Mouse (Mus musculus) heart, postnatal 0 days (tissue): Measurements from ENCODE around the gene Nle1. TPM values are rescaled to one million over a fixed set of nuclear protein-coding genes. Genes with fewer than 3 reads are reported as not detected.

ENCODE experiments used
- ATAC-seq: fragments of 200-750 bp; cut with Nextera tagmentation; 2 replicates; pipeline ENCODE4 v1.8.0; 2017; ENCODE audit warnings: low read depth, moderate number of reproducible peaks, moderate library complexity; ENCODE audit not compliant: insufficient read depth
- DNase-seq: peaks from one replicate; pipeline ENCODE4 v3.0.0-alpha.2; 2016; ENCODE audit warnings: low spot score
- H3K27ac ChIP-seq: fragments of 300-500 bp; sonication (generic); 2 replicates; pipeline ENCODE4 v1.5.1; 2014; ENCODE audit warnings: low read depth, mild to moderate bottlenecking
- H3K27me3 ChIP-seq: fragments of 300-500 bp; sonication (generic); 2 replicates; pipeline ENCODE4 v1.6.1; 2014; ENCODE audit warnings: low read length, mixed read lengths; ENCODE audit not compliant: control insufficient read depth, insufficient read depth
- H3K36me3 ChIP-seq: fragments of 300-500 bp; sonication (generic); replicated peaks from 2 replicates; pipeline ENCODE4 v1.6.1; 2014; ENCODE audit warnings: low read length, mixed read lengths; ENCODE audit not compliant: control insufficient read depth, insufficient read depth
- H3K4me1 ChIP-seq: fragments of 300-500 bp; sonication (generic); 2 replicates; pipeline ENCODE4 v1.6.1; 2014; ENCODE audit warnings: antibody characterized with exemption; ENCODE audit not compliant: control insufficient read depth, insufficient read depth
- H3K4me2 ChIP-seq: fragments of 300-500 bp; sonication (generic); 2 replicates; pipeline ENCODE4 v1.6.1; 2014; ENCODE audit warnings: low read depth, mild to moderate bottlenecking, low read length, moderate library complexity
- H3K4me3 ChIP-seq: fragments of 300-500 bp; sonication (generic); 2 replicates; pipeline ENCODE4 v1.5.1; 2014; ENCODE audit warnings: low read depth, low read length
- H3K9ac ChIP-seq: fragments of 300-500 bp; sonication (generic); replicated peaks from 2 replicates; pipeline ENCODE4 v1.6.1; 2014; ENCODE audit warnings: low read depth, low read length, mixed read lengths
- H3K9me3 ChIP-seq: fragments of 300-500 bp; sonication (generic); replicated peaks from 2 replicates; pipeline ENCODE4 v1.6.1; 2016; ENCODE audit warnings: low read length; ENCODE audit not compliant: control insufficient read depth
- CTCF ChIP-seq: IDR thresholded peaks from 2 replicates; pipeline ENCODE4 v1.5.1; 2016; ENCODE audit warnings: antibody characterized with exemption, control low read depth, low read depth
- EP300 ChIP-seq: IDR thresholded peaks from 2 replicates; pipeline ENCODE4 v1.6.1; 2016; ENCODE audit warnings: antibody characterized with exemption, low read depth
- WGBS: fragments of 180-500 bp; shearing (Covaris S2); extraction: QIAGEN DNeasy Blood & Tissue Kit; methylation state at CpG from one replicate; pipeline ENCODE4 v1.1.7; 2014; 5-methylcytosine and 5-hydroxymethylcytosine counted together
- polyA plus RNA-seq: library from polyadenylated mRNA; unstranded; fragments of >200 nt; fragmentation: Nextera tagmentation; extraction: Ambion mirVana; gene quantifications from 2 replicates; pipeline ENCODE4 v1.2.1, GENCODE M21; 2015
- total RNA-seq: library from RNA; depleted of rRNA; stranded (reverse); fragments of >200 nt; gene quantifications from 2 replicates; pipeline ENCODE4 v1.2.3, GENCODE M21; 2014; ENCODE audit warnings: low replicate concordance

The Nle1 gene
- total and polyA plus RNA-seq, 2 experiments from 2014 or later: 9.4 to 28.1 TPM

- 69% methylated on average over 5 of the region's 5 CpGs for WGBS
- ATAC-seq: no peak
- no peak overlapping the region for H3K9ac ChIP-seq
Observed at GRCm38 (mm10) chr11:82867956-82868355, 40.3 kb downstream of the Nle1 start.

GRCm38 (mm10) chr11:82866850-82867564 is 41.2 kb downstream of the Nle1 start:
- no peaks in the 10 kb centered on the region for H3K27me3 ChIP-seq
- no peak overlapping the region for H3K4me3 ChIP-seq
- H3K4me2 ChIP-seq: no peak overlapping the region
- H3K27ac ChIP-seq: no peak overlapping the region
- H3K9ac ChIP-seq: no peak overlapping the region
- TF ChIP-seq CTCF: no peak
- TF ChIP-seq EP300: no peak
- 33% methylated on average over 7 of the region's 7 CpGs for WGBS
- no peaks in the 10 kb centered on the region for H3K36me3 ChIP-seq
- ATAC-seq (no peak), DNase-seq (no peak)
- H3K9me3 ChIP-seq: no peaks in the 10 kb centered on the region
- no peaks in the 10 kb centered on the region; the same call in 1 of the 2 replicates for H3K4me1 ChIP-seq

More at GRCm38 (mm10) chr11:82867956-82868355, 40.3 kb downstream of the Nle1 start:
- Histone ChIP-seq H3K36me3 (no peaks in the 10 kb centered on the region), H3K4me1 (no peaks in the 10 kb centered on the region; the same call in 1 of the 2 replicates), H3K4me2 (no peak overlapping the region), H3K4me3 (no peak overlapping the region), H3K27ac (no peak overlapping the region), H3K27me3 (no peaks in the 10 kb centered on the region), H3K9me3 (no peaks in the 10 kb centered on the region)
- no peak for TF ChIP-seq EP300
- TF ChIP-seq CTCF: no peak
- no peak for DNase-seq

- Histone ChIP-seq H3K9ac (no peak overlapping the region), H3K4me1 (no peaks in the 10 kb centered on the region; the same call in 1 of the 2 replicates), H3K27me3 (no peaks in the 10 kb centered on the region), H3K4me2 (no peak overlapping the region), H3K9me3 (no peaks in the 10 kb centered on the region), H3K4me3 (no peak overlapping the region), H3K36me3 (no peaks in the 10 kb centered on the region), H3K27ac (no peak overlapping the region)
- DNase-seq (no peak), ATAC-seq (no peak)
- 83% methylated on average over 10 of the region's 10 CpGs for whole genome bisulfite sequencing
- TF ChIP-seq CTCF (no peak), EP300 (no peak)
Observed at GRCm38 (mm10) chr11:82865957-82866356, 42.3 kb downstream of the Nle1 start.

GRCm38 (mm10) chr11:82863488-82863931 is 44.7 kb downstream of the Nle1 start:
- Histone ChIP-seq H3K4me3 (no peak overlapping the region), H3K27ac (no peak overlapping the region), H3K27me3 (no peaks in the 10 kb centered on the region), H3K9ac (no peak overlapping the region), H3K36me3 (no peaks in the 10 kb centered on the region), H3K9me3 (no peaks in the 10 kb centered on the region), H3K4me2 (no peak overlapping the region), H3K4me1 (no peaks in the 10 kb centered on the region; the same call in 1 of the 2 replicates)
- whole genome bisulfite sequencing: 44% methylated on average over 4 of the region's 4 CpGs
- TF ChIP-seq CTCF (no peak), EP300 (no peak)
- no peak for DNase-seq
- ATAC-seq: no peak

GRCm38 (mm10) chr11:82863059-82863458 is 45.2 kb downstream of the Nle1 start:
- 84% methylated on average over 2 of the region's 2 CpGs for WGBS
- Histone ChIP-seq H3K4me2 (no peak overlapping the region), H3K27me3 (no peaks in the 10 kb centered on the region), H3K4me1 (no peaks in the 10 kb centered on the region; the same call in 1 of the 2 replicates), H3K9ac (no peak overlapping the region), H3K4me3 (no peak overlapping the region), H3K36me3 (no peaks in the 10 kb centered on the region), H3K9me3 (no peaks in the 10 kb centered on the region), H3K27ac (no peak overlapping the region)
- ATAC-seq: no peak
- no peak for TF ChIP-seq EP300
- no peak for DNase-seq
